Mouse (Mus musculus): ENCODE data around the gene Clic5.

Clic5 gene

GRCm38 (mm10) chr17:44274804-44275203 is 86.4 kb downstream of the Clic5 start:
- no peak for DNase-seq

DNA sequence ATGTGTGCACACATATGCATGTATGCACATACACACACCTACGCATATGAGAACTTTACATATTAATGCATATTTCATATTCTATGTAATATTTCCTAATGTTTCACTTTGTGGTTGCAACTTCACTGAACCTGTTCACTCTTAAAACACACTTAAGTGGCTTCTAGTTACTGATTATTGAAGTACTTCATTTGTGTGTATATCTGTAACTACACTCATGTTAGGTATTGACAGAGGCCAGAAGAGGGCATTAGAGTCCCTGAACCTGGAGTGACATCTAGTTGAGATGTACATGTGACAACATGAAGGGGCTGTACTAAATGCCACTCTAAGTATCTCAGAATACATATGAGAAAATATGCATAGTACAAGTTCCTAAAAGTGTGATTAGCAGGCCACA is 99.9 kb downstream of the Clic5 start:
- no peak for DNase-seq

DNA sequence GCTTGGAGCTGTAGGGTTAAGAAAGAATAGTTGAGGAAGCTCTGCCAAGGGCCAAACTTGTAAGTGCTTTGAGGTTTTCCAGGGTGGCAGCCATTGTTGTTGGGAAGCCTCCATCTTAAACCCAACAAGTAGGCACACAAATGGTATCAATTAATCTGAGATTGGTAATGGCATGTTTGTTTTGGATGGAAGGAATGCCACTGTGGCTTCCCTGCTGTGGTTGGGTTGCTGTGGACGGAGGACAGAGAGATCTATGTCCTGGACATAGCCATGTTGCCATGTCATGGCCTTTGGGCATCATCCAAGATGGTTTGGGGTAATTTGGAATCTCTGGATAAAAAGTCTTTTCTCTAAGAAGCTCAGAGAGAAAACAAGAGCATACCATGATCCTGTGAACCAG is 108.8 kb downstream of the Clic5 start:
- no peak for DNase-seq

DNA sequence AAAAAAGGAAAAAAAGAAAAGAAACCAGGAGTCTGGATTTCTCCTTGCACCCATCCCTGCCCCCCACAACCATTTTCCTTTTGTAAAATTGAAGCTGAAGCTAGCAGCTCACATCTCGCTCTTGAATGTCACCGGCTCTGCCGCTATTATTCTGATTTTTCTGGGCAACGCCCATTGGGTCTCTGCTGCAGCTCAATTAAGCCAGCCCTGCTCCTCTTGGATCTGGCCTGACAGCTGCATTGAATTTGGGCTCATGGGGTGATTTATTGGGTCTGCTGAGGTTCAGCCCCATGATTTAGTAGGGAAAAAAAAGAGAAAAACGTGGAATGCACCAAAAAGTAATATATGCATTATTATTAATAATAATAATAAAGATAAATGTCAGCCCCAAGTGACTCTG is 111.9 kb downstream of the Clic5 start:
- no peak for DNase-seq

- no peak for DNase-seq
Measured at GRCm38 (mm10) chr17:44300723-44301122, 112.3 kb downstream of the Clic5 start.

DNA sequence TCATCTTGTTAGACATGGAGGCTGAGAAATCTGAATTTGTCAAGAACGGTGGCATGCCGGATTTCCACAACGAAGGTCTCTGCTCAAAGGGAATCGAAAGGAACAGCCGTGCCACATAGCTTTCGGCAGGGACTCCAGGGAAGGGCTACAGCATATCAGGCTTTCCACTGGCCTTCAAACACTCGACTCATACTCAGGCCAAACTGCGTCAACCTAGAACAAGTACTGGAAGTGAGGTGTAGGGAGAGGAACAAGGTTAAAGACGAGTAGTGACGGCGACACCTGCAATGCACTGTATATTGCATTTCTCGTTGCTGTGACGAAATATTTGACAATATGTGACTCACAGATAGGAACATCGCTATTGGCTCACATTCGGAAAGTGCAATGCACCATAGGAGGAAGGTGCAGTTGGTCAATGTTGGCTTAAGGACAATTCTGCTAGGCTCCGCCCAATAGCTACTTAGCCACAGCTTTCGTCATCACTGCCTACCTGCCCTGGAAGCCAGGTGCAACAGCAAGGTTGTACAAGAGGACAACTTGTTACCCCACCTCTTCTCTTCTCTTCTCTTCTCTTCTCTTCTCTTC is 112.9 kb downstream of the Clic5 start:
- no peak for DNase-seq

DNA sequence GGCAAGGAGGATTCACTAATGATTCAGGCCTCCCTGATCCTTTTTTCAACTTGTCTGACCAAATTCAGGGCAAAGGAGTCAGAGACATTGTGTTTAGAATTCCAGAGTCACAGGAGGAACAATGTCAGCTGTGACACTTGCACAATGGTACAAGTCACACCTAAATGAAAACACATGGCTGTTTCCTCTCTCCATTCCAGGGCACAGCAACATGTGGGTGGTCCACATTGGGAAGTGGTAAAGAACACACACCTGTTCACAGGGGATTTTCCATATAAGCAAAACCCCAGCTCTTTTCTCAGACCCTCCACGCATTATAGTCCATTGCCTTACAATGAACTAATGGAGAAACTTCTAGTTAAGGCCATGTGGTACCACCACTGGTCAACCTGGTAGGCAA is 115.7 kb downstream of the Clic5 start:
- DNase-seq, result no peak

DNA sequence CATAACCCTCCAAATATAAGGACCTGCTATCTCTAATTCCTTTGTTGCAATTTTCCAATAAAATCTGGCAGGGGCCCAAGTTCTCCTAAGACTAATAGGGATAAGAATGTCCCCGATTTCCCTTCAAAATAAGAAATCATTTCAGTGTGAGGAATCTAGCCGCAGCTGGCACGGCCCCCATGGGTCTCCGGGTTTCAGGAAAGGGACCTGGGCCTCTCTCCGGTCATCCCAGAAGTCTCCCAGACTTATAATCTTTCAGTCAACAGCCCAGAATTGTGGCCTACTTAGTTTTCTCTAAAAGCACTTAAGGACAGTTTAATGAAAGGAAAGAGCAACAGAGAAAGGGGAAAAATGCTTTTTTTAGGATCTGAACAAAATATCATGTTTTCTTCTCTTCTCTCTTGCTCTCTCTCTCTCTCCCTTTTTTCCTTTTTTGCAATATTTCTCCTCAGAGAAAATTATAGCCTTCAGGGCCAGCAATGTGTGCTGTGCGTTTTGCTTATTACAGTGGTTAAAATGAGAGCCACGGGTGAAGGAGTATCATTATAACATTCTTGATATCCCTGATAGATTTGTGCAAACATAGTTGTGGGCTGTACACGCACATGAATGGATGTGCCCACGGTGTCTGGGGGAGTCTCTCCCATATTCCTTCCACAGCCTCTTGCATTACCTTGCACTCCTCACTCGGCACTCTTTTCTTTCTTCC is 121.7 kb downstream of the Clic5 start:
- no peak for DNase-seq

DNA sequence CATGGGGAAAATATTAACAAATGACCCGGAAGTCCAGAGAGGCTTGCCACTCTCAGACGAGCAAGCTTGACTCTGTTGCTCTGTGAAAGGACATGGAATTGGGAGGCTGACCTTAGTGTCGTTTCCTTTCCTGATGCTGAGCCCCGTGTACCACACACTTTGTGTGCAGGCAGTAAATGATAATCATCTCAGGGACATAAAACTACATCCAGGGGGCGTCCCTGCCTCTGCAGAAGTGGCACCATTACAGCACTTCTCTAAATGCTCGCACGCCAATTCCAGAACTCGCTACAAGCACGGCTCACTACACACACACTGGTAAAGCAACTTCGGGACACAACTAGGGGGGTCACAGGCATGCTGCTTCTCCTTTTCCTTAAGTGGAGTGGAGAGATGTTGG is 136.9 kb downstream of the Clic5 start:
- no peak for DNase-seq

DNA sequence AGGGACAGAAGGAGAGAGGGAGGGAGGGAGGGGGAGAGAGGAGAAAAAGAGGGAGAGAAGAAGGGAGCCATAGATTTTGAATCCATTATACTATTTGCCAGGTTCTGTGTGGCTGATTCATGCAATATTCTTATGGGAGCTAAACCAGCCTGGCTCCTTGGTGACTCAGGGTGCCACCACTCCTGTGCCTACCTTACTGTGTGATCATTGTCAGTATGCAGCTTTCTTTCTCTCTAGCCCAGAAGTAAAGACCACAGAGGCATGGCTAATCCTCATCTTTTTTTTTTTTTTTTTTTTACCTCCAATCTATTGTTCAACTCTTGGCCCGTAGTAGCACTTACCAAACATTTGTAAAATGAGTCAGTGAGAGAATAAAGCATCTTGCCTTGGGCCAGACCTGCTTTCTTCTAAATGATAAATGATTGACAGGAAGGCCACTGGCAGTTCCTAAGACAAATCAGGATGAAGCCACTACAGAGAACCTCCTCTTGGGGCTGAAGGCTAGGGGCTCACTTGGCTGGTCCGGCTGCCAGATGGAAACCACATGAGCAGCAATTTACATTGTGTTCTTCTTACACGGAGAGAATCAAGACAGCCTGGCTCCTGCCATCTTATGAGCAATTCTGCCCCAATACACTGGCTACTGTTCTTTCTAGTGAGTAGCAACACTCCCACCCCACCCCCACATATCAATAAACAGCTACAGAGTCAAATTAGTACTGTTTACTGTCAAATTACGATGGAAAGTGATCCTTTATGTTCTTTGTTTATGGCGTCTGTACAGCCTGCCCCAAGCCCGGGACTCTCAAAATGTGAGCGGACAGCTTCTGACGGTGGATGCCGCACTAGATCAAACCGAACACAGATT is 139.1 kb downstream of the Clic5 start:
- DNase-seq, result no peak

DNA sequence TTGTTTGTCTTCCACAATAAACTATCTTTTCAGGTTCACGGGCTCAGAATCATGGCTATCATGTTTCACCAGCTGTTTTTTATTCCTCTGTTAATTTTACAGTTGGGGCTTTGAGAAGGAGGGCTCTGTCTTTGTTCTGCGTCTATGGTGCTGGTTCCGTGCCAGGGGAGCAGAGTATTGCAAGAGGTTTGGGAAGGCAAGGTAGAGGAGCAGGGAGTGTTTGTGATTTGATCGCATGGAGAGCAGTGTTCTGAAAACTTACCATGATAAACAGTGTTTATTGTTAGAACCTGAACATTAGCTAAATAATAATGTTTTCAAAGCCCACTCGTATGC is 139.7 kb downstream of the Clic5 start:
- DNase-seq, result no peak

All from cerebellum, adult 11 months (tissue).